Mouse (Mus musculus) spleen, adult 2 months (tissue): Measurements from ENCODE around the gene Tysnd1. TPM values are rescaled to one million over a fixed set of nuclear protein-coding genes. Genes with fewer than 3 reads are reported as not detected.
A peak's percentile ranks its signal among the peaks of the same experiment; 100 is the strongest.

Source experiments
- DNase-seq, 2 experiments: peaks; one replicate each; pipeline versions ENCODE4 v3.0.0 to v3.0.0-alpha.2; 2012 to 2021; ENCODE audit warnings: low spot score in 2 of 2, low read depth in 1 of 2
- H3K27ac ChIP-seq: fragments of 200-500 bp; 2 replicates; pipeline ENCODE4 v1.5.1; 2012; ENCODE audit warnings: low read length, inconsistent platforms; ENCODE audit not compliant: insufficient read depth
- H3K27me3 ChIP-seq: fragments of 200-500 bp; 2 replicates; pipeline ENCODE4 v1.6.1; 2012; ENCODE audit warnings: mild to moderate bottlenecking, moderate library complexity, low read length, inconsistent platforms; ENCODE audit not compliant: control insufficient read depth, insufficient read depth
- H3K36me3 ChIP-seq: fragments of 200-500 bp; 2 replicates; pipeline ENCODE4 v1.6.1; 2012; ENCODE audit warnings: mild to moderate bottlenecking, low read length, inconsistent platforms; ENCODE audit not compliant: control insufficient read depth, insufficient read depth
- H3K4me1 ChIP-seq: fragments of 200-500 bp; 2 replicates; pipeline ENCODE4 v1.6.1; 2011; ENCODE audit warnings: inconsistent platforms; ENCODE audit not compliant: control insufficient read depth, insufficient read depth, insufficient read length
- H3K4me3 ChIP-seq: fragments of 200-500 bp; 2 replicates; pipeline ENCODE4 v1.5.1; 2011; ENCODE audit warnings: mild to moderate bottlenecking, inconsistent platforms; ENCODE audit not compliant: insufficient read depth, insufficient read length; ENCODE audit errors: extremely low read depth
- CTCF ChIP-seq: fragments of 200-500 bp; IDR thresholded peaks from 2 replicates; pipeline ENCODE4 v1.5.1; 2011; ENCODE audit warnings: mild to moderate bottlenecking, inconsistent platforms; ENCODE audit not compliant: insufficient read depth, insufficient read length, insufficient replicate concordance; ENCODE audit errors: extremely low read depth
- POLR2A ChIP-seq: fragments of 200-500 bp; IDR thresholded peaks from 2 replicates; pipeline ENCODE4 v1.6.1; 2011; ENCODE audit warnings: low read depth, low read length, inconsistent platforms
- WGBS: fragments of 180-500 bp; shearing (Covaris S2); methylation state at CpG from one replicate; pipeline ENCODE4 v1.1.7; 2018; 5-methylcytosine and 5-hydroxymethylcytosine counted together
- polyA plus RNA-seq: library from polyadenylated mRNA; depleted of rRNA; stranded (reverse); fragments of >200 nt; gene quantifications from 2 replicates; pipeline ENCODE4 v1.2.3, GENCODE M21; 2012

The Tysnd1 gene
- polyA plus RNA-seq, 1 experiment, result 43.2 TPM

GRCm38 (mm10) chr10:61655188-61655587 is 40.1 kb upstream of the Tysnd1 start:
- TF ChIP-seq CTCF, result no peak
- no peak for TF ChIP-seq POLR2A
- H3K27me3 ChIP-seq, result no peaks in the 10 kb centered on the region
- H3K4me3 ChIP-seq, result no peak overlapping the region
- H3K27ac ChIP-seq, result no peak overlapping the region
- H3K4me1 ChIP-seq, result no peaks in the 10 kb centered on the region
- no peak for DNase-seq
- H3K36me3 ChIP-seq, result 0 out of 2 replicates have a peak, but pooled peaks cover 1% of the 10 kb centered on the region
- WGBS, result 87% methylated on average over 3 of the region's 3 CpGs

GRCm38 (mm10) chr10:61656928-61657882 is 38.1 kb upstream of the Tysnd1 start:
- H3K4me1 ChIP-seq, result no peaks in the 10 kb centered on the region
- no peak overlapping the region for H3K27ac ChIP-seq
- no peaks in the 10 kb centered on the region for H3K27me3 ChIP-seq
- H3K36me3 ChIP-seq, result peaks cover 3% of the 10 kb centered on the region; the same call in 1 of the 2 replicates
- 92% methylated on average over 18 of the region's 18 CpGs for WGBS
- no peak overlapping the region for H3K4me3 ChIP-seq
- no peak for DNase-seq
- no peak for TF ChIP-seq POLR2A
- no peak for TF ChIP-seq CTCF

GRCm38 (mm10) chr10:61657985-61658384 is 37.3 kb upstream of the Tysnd1 start:
- no peak overlapping the region for H3K27ac ChIP-seq
- H3K4me1 ChIP-seq, result no peaks in the 10 kb centered on the region
- WGBS, result 22% methylated on average over 4 of the region's 4 CpGs
- peak; percentile 20 to 38 for DNase-seq
- TF ChIP-seq CTCF (peak; percentile 34; the same call in 1 of the 2 replicates), POLR2A (no peak)
- H3K27me3 ChIP-seq, result no peaks in the 10 kb centered on the region
- no peak overlapping the region for H3K4me3 ChIP-seq
- peaks cover 3% of the 10 kb centered on the region for H3K36me3 ChIP-seq

- peaks cover 5% of the 10 kb centered on the region for H3K36me3 ChIP-seq
- H3K27ac ChIP-seq, result no peak overlapping the region
- no peaks in the 10 kb centered on the region for H3K4me1 ChIP-seq
- no peak overlapping the region for H3K4me3 ChIP-seq
- WGBS, result 87% methylated on average over 8 of the region's 8 CpGs
- no peaks in the 10 kb centered on the region for H3K27me3 ChIP-seq
- TF ChIP-seq CTCF (no peak), POLR2A (no peak)
- no peak for DNase-seq
Observed at GRCm38 (mm10) chr10:61661887-61662286, 33.4 kb upstream of the Tysnd1 start.

- H3K27me3 ChIP-seq, result no peaks in the 10 kb centered on the region
- 86% methylated on average over 10 of the region's 10 CpGs for WGBS
- DNase-seq, result no peak
- no peak overlapping the region for H3K27ac ChIP-seq
- no peak for TF ChIP-seq CTCF
- TF ChIP-seq POLR2A, result no peak
- no peak overlapping the region for H3K4me3 ChIP-seq
- no peaks in the 10 kb centered on the region for H3K4me1 ChIP-seq
- peaks cover 5% of the 10 kb centered on the region for H3K36me3 ChIP-seq
Observed at GRCm38 (mm10) chr10:61662391-61662988, 32.8 kb upstream of the Tysnd1 start.

GRCm38 (mm10) chr10:61665111-61665510 is 30.2 kb upstream of the Tysnd1 start:
- Histone ChIP-seq H3K36me3 (peaks cover 8% of the 10 kb centered on the region), H3K27me3 (no peaks in the 10 kb centered on the region), H3K27ac (no peak overlapping the region), H3K4me1 (no peaks in the 10 kb centered on the region), H3K4me3 (no peak overlapping the region)
- DNase-seq, result no peak
- 96% methylated on average over 10 of the region's 10 CpGs for whole genome bisulfite sequencing
- TF ChIP-seq CTCF (no peak), POLR2A (no peak)

GRCm38 (mm10) chr10:61665651-61666050 is 29.7 kb upstream of the Tysnd1 start:
- Histone ChIP-seq H3K4me3 (no peak overlapping the region), H3K27ac (no peak overlapping the region), H3K4me1 (no peaks in the 10 kb centered on the region), H3K27me3 (no peaks in the 10 kb centered on the region), H3K36me3 (peaks cover 8% of the 10 kb centered on the region)
- DNase-seq, result no peak
- no peak for TF ChIP-seq CTCF
- no peak for TF ChIP-seq POLR2A
- WGBS, result 92% methylated on average over 3 of the region's 3 CpGs
